Mouse (Mus musculus) midbrain, embryonic 12.5 days (tissue): Measurements from ENCODE around the gene Smim1. TPM values are rescaled to one million over a fixed set of nuclear protein-coding genes. Genes with fewer than 3 reads are reported as not detected.
A peak's percentile ranks its signal among the peaks of the same experiment; 100 is the strongest.

ENCODE experiments used
- ATAC-seq: fragments of 200-750 bp; cut with Nextera tagmentation; 2 replicates; pipeline ENCODE4 v1.8.0; 2017; ENCODE audit warnings: low read depth, moderate TSS enrichment, moderate library complexity; ENCODE audit not compliant: low FRiP score
- H3K27ac ChIP-seq: fragments of 300-500 bp; sonication (generic); replicated peaks from 2 replicates; pipeline ENCODE4 v1.5.1; 2016; ENCODE audit warnings: mild to moderate bottlenecking
- H3K27me3 ChIP-seq: fragments of 300-500 bp; sonication (generic); 2 replicates; pipeline ENCODE4 v1.6.1; 2016; ENCODE audit warnings: mild to moderate bottlenecking
- H3K36me3 ChIP-seq: fragments of 300-500 bp; sonication (generic); 2 replicates; pipeline ENCODE4 v1.6.1; 2016
- H3K4me1 ChIP-seq: fragments of 300-500 bp; sonication (generic); 2 replicates; pipeline ENCODE4 v1.6.1; 2016
- H3K4me2 ChIP-seq: fragments of 300-500 bp; sonication (generic); replicated peaks from 2 replicates; pipeline ENCODE4 v1.6.1; 2016; ENCODE audit warnings: mild to moderate bottlenecking, moderate library complexity
- H3K4me3 ChIP-seq: fragments of 300-500 bp; sonication (generic); 2 replicates; pipeline ENCODE4 v1.5.1; 2016; ENCODE audit warnings: mild to moderate bottlenecking
- H3K9ac ChIP-seq: fragments of 300-500 bp; sonication (generic); replicated peaks from 2 replicates; pipeline ENCODE4 v1.6.1; 2016; ENCODE audit warnings: mild to moderate bottlenecking, moderate library complexity
- H3K9me3 ChIP-seq: fragments of 300-500 bp; sonication (generic); 2 replicates; pipeline ENCODE4 v1.6.1; 2016; ENCODE audit warnings: mild to moderate bottlenecking
- WGBS: fragments of 180-500 bp; shearing (Covaris S2); methylation state at CpG from one replicate; pipeline ENCODE4 v1.1.7; 2016; 5-methylcytosine and 5-hydroxymethylcytosine counted together
- polyA plus RNA-seq: library from polyadenylated mRNA; unstranded; fragments of >200 nt; fragmentation: Nextera tagmentation; extraction: Ambion mirVana; gene quantifications from 2 replicates; pipeline ENCODE4 v1.2.1, GENCODE M21; 2016

Smim1 gene
- polyA plus RNA-seq, 1 experiment from 2014 or later = 6.3 TPM

- H3K27ac ChIP-seq = peak overlapping the region; percentile 77
- H3K4me3 ChIP-seq = peak overlapping the region; percentile 94
- H3K4me1 ChIP-seq = peaks cover 22% of the 10 kb centered on the region
- peak; percentile 76 for ATAC-seq
- no peaks in the 10 kb centered on the region for H3K27me3 ChIP-seq
- no peaks in the 10 kb centered on the region for H3K9me3 ChIP-seq
- peaks cover 33% of the 10 kb centered on the region for H3K36me3 ChIP-seq
- H3K4me2 ChIP-seq = peak overlapping the region; percentile 97
- under 1% methylated on average over 31 of the region's 33 CpGs for WGBS
- peak overlapping the region; percentile 89 for H3K9ac ChIP-seq
These were observed 50.8 kb downstream of the Smim1 start for GRCm38 (mm10) chr4:153975292-153975662.

DNA sequence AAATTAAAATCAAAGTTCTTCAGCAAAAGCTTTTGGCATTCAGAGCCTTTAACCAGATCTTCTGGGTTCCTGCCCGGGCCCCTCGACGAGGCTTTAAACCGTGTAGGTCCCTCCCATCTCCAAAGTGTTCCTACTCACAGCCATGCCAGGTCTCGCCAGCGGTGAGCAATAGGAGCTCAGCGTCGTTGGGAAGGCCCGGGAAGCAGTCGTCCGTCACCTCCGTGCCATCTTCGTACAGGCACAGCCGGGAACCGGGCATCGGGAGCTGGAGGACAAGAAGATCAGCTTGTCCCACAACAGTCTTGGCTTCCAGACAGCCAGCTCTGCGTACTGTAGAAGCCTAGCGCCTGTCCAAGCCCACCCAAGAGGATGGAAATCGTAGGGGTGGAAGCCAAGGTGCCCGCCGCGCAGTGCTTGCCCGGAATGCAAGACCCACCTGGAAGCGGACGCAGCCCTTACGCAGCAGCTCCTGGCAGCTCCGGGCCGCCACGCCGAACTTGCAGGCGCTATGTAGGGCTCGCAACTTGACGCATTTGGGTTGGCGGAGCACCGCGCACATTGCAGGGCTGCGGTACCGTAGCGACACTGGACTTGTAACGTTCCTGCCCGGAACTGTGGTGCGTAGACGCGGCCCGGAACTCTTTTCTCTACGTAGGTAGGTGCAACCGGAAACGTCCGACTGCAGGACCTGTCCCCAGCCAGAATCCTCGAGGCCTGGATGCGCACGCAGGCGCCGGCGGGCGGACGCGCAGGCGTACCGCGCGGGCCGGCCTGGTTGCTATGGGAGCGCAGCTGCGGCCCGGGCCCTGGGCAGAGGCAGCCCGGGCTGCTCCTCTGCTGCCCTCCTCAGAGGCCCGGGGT, 51.4 kb downstream of the Smim1 start, which contains the start of the genes Dffb and Cep104:
TSS of gene Dffb (minus strand) at position 696 of the 861 bp plus-strand sequence.
TSS of gene Cep104 (plus strand) at position 764 of the 861 bp plus-strand sequence.
- Histone ChIP-seq H3K4me3 (peak within 1 kb of the TSS; percentile 94), H3K36me3 (peaks cover 32% of the 10 kb centered on the region), H3K9ac (peak within 1 kb of the TSS; percentile 89), H3K4me1 (peaks cover 22% of the 10 kb centered on the region), H3K27me3 (no peaks in the 10 kb centered on the region), H3K9me3 (no peaks in the 10 kb centered on the region), H3K27ac (peak within 1 kb of the TSS; percentile 77), H3K4me2 (peak within 1 kb of the TSS; percentile 97)
- WGBS = 2% methylated on average over 68 of the region's 68 CpGs
- ATAC-seq = peak; percentile 98

Other genes starting within 250 kb of the Smim1 start
- gene A430005L14Rik, start 69.0 kb downstream of the Smim1 start, polyA plus RNA-seq = 96.1 and 104 TPM in 2 replicates
- gene Dffb, start 51.1 kb downstream of the Smim1 start, polyA plus RNA-seq = 10.3 and 10.7 TPM in 2 replicates
- gene Cep104, start 51.0 kb downstream of the Smim1 start, polyA plus RNA-seq = 22.6 and 23.3 TPM in 2 replicates
- 31.4 and 34.8 TPM in 2 replicates for gene Lrrc47, start 14.5 kb downstream of the Smim1 start, polyA plus RNA-seq
- not detected in 2 replicates for gene Ccdc27, start 16.4 kb upstream of the Smim1 start, polyA plus RNA-seq
- 0.47 and 0.84 TPM in 2 replicates for gene Trp73, start 114.0 kb upstream of the Smim1 start, polyA plus RNA-seq
- gene Wrap73, start 116.1 kb upstream of the Smim1 start, polyA plus RNA-seq = 46.9 and 52.5 TPM in 2 replicates
- gene Tprgl, start 134.4 kb upstream of the Smim1 start, polyA plus RNA-seq = 149 and 164 TPM in 2 replicates
- 21.3 and 29.5 TPM in 2 replicates for gene Megf6, start 144.5 kb upstream of the Smim1 start, polyA plus RNA-seq